Mouse (Mus musculus): Measurements from ENCODE around the gene Tmem238. TPM values are rescaled to one million over a fixed set of nuclear protein-coding genes. Genes with fewer than 3 reads are reported as not detected.
"Not testable (repeated sequence)": the region's sequence is repeated elsewhere in the genome, so short reads cannot be mapped to it uniquely, and the experiment has no call there.

Gene Tmem238
- polyA plus RNA-seq, 1 experiment from 2014 or later = 6.8 TPM

DNA sequence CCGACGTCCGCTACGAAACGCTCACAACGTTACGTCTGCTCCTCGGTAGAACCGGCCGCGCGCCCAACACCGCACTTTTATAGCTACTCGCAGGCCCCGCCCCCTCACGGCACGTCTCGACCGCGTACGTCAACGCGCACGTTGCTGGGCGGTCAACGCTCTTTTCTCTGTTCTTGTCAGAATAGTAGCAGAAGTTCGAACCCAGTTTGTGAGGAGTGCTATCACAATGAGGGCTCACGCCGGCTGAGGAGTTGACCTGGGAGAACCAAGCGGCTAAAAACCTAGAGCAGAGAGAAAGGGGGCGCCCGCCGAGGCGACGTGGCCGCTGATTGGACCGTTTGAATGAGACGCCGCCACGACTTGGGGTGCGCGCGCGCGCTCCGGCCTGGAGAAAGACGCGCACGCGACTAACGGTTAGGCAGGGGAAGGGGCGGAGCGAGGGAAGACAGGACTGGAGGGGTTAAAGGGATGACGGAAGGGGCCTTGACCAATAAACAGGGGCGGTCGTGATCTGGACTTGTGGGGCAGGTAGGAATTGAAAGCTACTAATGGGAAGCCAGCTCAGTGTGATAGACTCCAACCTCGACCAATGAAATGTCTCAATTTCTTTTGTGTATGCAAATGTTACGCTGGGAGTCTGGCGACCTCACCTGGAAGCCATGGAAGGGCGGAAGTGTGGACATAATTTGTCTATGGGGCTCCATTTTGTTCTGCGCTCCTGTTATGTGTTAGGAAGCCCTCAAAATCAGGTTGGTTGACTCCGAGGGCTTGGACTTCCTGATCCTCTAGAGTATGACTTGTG lies 23.0 kb upstream of the Tmem238 start, which contains the start of gene Ube2s:
TSS of gene Ube2s (minus strand) at position 288 of the 802 bp plus-strand sequence.
- Histone ChIP-seq H3K36me3 (peaks cover 21% of the 10 kb centered on the region), H3K27me3 (replicated peaks) (no peaks in the 10 kb centered on the region), H3K27ac (replicated peaks) (peak within 1 kb of the TSS; percentile 99), H3K4me2 (peak within 1 kb of the TSS; percentile 70), H3K9me3 (replicated peaks) (no peaks in the 10 kb centered on the region), H3K4me3 (replicated peaks) (peak within 1 kb of the TSS; percentile 71), H3K9ac (replicated peaks) (peak within 1 kb of the TSS; percentile 83), H3K4me1 (peaks cover 29% of the 10 kb centered on the region)
- WGBS = under 1% methylated on average over 62 of the region's 62 CpGs
- peak; percentile 99 for ATAC-seq (ENCODE audit: low FRiP score)

DNA sequence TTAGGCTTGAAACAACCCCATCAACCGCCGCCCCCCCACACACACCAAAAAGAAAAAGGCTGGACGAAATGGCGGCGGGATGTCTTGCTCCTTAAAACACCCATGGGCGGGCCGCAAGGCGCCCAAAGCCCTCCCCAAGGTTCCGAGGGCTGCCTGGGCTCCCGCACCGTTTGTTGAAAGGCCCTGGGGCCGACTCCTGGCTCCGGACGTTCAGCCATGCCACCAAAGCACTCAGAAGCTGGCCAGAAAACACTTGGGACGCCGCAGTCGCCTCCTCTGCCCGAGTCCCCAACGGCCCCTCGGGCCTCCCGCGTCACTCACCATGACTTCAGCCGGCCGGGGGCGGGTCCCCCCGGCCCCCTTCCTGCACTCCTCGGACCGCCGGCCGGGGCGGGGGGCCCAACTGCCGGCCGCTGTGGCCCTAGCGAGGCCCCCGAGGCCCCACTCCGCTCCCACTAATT lies 22.4 kb upstream of the Tmem238 start:
- Histone ChIP-seq H3K27me3 (replicated peaks) (no peaks in the 10 kb centered on the region), H3K9me3 (replicated peaks) (no peaks in the 10 kb centered on the region), H3K4me3 (replicated peaks) (peak overlapping the region; percentile 71), H3K4me1 (peaks cover 29% of the 10 kb centered on the region), H3K4me2 (peak overlapping the region; percentile 70), H3K9ac (replicated peaks) (peak overlapping the region; percentile 83), H3K27ac (replicated peaks) (peak overlapping the region; percentile 99), H3K36me3 (peaks cover 27% of the 10 kb centered on the region)
- 0% methylated on average over 28 of the region's 36 CpGs for WGBS
- ATAC-seq (ENCODE audit: low FRiP score) = 0 out of 2 replicates have a peak, but pooled peaks have one; percentile 0

DNA sequence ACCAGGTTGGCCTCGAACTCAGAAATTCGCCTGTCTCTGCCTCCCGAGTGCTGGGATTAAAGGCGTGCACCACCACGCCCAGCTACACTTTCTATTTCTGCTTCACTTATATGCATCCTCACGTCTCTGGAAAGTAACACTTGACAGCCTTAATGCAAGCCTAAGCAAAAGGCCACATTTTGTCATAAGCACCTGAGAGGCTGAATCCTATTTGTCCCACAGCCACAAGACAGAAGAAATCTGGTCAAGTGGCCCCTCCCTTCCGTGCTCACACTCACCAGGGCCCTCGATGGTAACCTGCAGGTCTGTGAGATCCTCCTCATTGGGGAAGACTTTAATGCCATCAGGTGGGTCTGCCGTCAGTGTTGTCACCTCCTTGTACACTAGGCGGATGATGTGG lies 21.7 kb upstream of the Tmem238 start:
- H3K36me3 ChIP-seq = peaks cover 29% of the 10 kb centered on the region
- H3K27ac ChIP-seq (replicated peaks); H3K9me3 ChIP-seq (replicated peaks); H3K27me3 ChIP-seq (replicated peaks); ATAC-seq (ENCODE audit: low FRiP score): not testable (repeated sequence)
- 37% methylated on average over 10 of the region's 10 CpGs for WGBS
- H3K4me1 ChIP-seq = peaks cover 29% of the 10 kb centered on the region
- H3K4me3 ChIP-seq (replicated peaks) = peak overlapping the region; percentile 71
- peak overlapping the region; percentile 70 for H3K4me2 ChIP-seq
- peak overlapping the region; percentile 83 for H3K9ac ChIP-seq (replicated peaks)

DNA sequence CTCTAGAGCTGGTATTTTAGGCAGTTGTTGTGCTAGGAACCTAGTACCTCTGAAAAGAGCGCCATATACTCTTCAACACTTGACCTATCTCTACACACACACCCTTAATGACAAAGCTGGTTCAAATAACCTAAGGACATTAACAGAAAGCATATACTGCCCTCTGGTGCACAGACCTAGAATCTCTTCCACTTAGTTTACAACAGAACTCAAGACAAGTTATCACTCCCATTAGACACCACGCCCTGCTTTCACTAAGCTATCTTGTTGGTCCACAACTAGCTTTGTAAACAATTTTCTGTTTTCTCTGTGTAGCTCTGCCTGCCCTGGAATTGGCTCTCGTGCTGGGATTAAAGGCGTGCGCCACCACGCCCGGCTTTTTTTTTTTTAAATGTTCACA lies 17.3 kb upstream of the Tmem238 start:
- 0 out of 2 replicates have a peak, but pooled peaks have one; percentile 32 for ATAC-seq (ENCODE audit: low FRiP score)
- Histone ChIP-seq H3K9me3 (replicated peaks) (no peaks in the 10 kb centered on the region), H3K4me1 (peaks cover 22% of the 10 kb centered on the region), H3K27me3 (replicated peaks) (no peaks in the 10 kb centered on the region), H3K9ac (replicated peaks) (no peak overlapping the region), H3K36me3 (peaks cover 46% of the 10 kb centered on the region), H3K27ac (replicated peaks) (no peak overlapping the region), H3K4me3 (replicated peaks) (no peak overlapping the region), H3K4me2 (no peak overlapping the region)
- 93% methylated on average over 7 of the region's 7 CpGs for whole genome bisulfite sequencing

DNA sequence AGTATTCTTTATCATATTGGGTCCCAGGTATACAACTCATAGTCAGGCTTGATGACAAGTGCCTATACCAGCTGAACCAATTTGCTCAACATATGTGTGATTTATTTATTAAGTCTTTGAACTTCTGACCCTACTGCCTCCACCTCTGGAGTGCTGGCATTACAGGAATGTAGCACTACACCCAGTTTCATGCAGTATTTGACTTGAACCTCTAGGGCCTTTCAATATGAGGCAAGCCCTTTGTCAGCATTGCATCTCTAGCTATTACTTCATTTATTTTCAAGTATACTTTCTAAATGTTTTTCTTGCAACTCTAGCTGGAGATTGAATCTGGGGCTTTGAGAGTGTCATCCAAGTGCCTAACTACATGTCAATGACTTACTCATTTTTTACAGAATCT lies 12.8 kb upstream of the Tmem238 start:
- H3K9me3 ChIP-seq (replicated peaks) = no peaks in the 10 kb centered on the region

DNA sequence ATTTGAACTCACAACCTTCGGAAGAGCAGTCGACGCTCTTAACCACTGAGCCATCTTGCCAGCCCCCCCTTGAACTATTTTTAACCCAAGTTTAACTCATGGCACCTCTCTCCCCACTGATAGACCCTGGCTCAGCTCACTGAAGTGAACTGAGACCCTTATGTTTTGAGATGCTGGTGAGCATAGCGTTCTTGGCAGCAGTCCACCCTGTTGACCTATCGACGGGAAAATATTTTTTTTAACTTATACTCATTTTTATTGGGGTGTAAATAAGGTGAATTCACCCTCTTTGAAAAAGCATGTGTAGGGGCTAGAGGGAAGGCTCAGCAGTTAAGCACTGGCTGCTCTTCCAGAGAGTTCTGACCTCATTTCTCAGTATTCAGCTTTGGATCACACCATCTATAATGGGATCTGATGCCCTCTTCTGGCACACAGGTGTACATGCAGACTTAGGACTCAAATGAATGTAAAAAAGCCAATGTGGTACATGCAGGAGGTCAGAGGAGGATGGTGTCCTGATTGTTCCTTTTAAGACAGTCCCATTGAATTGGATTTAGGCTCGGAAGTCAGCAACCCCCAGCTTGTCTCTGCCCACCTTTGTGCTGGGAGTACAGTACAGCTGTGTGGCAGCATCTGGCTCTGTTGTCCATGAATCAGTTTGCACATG lies 6.4 kb upstream of the Tmem238 start:
- Histone ChIP-seq H3K9ac (replicated peaks) (no peak overlapping the region), H3K4me2 (no peak overlapping the region), H3K27ac (replicated peaks) (peak overlapping the region; percentile 46; the same call in 1 of the 2 replicates), H3K9me3 (replicated peaks) (no peaks in the 10 kb centered on the region), H3K4me3 (replicated peaks) (no peak overlapping the region), H3K36me3 (peaks cover 41% of the 10 kb centered on the region), H3K4me1 (peaks cover 14% of the 10 kb centered on the region), H3K27me3 (replicated peaks) (no peaks in the 10 kb centered on the region)
- no peak for ATAC-seq (ENCODE audit: low FRiP score)
- 64% methylated on average over 7 of the region's 7 CpGs for WGBS

More for the DNA sequence above, 12.8 kb upstream of the Tmem238 start:
- no peak for ATAC-seq (ENCODE audit: low FRiP score)
- H3K27ac ChIP-seq (replicated peaks) = no peak overlapping the region
- no peaks in the 10 kb centered on the region for H3K4me1 ChIP-seq
- H3K9ac ChIP-seq (replicated peaks) = no peak overlapping the region
- H3K36me3 ChIP-seq = peaks cover 32% of the 10 kb centered on the region
- H3K4me3 ChIP-seq (replicated peaks) = no peak overlapping the region
- no peaks in the 10 kb centered on the region for H3K27me3 ChIP-seq (replicated peaks)
- H3K4me2 ChIP-seq = no peak overlapping the region

DNA sequence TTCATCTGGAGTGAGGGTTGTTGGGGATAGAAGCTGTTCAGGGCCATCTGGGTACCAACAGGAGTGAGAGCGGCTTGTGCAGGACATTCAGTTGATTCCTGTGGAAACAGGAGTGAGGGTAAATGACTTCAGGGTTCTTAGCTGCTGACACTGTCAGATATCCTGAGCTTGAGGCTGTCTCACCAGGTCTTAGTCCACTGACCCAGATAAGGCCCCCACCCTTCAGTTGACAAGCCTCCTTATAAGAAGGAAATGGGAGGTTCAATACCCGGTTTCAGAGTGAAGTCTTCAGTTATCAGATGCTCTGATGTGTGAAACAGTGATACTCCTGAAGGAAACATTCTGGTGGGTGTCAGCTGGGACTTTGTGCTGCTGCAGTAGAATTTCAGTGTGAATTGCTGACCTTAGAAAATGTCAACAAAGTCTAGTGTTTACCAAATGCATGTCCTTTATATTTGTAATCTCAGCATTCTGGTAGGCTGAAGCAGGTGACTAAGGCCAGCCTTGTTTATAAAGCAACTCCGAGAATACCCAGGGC lies 5.2 kb upstream of the Tmem238 start:
- H3K4me2 ChIP-seq = peak overlapping the region; percentile 71; the same call in 1 of the 2 replicates
- no peak for ATAC-seq (ENCODE audit: low FRiP score)
- H3K4me1 ChIP-seq = peaks cover 16% of the 10 kb centered on the region
- peaks cover 41% of the 10 kb centered on the region for H3K36me3 ChIP-seq
- no peak overlapping the region for H3K27ac ChIP-seq (replicated peaks)
- H3K4me3 ChIP-seq (replicated peaks) = peak overlapping the region; percentile 88; the same call in 1 of the 2 replicates
- H3K27me3 ChIP-seq (replicated peaks) = peaks cover 4% of the 10 kb centered on the region; the same call in 1 of the 2 replicates
- WGBS = 89% methylated on average over 3 of the region's 3 CpGs
- H3K9me3 ChIP-seq (replicated peaks) = no peaks in the 10 kb centered on the region
- no peak overlapping the region; the same call in 1 of the 2 replicates for H3K9ac ChIP-seq (replicated peaks)

DNA sequence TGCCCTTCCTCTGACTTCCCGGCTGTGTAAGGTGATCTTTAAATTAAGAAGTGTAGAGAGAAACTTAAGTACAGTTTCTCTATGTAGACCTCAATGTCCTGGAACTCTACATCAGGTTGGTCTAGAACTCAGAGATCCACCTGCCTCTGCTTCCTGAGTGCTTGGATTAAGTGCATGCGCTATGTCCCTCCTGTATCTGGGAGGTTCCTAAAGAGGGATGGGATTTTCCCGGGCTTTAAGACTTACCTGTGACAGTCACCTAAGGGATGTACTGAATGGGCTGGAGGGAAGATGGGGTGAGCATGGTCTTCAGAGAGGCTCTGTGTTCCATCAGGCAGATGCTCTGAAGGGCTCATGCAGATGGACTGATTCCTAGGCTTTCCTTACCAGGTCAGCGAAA lies 4.2 kb upstream of the Tmem238 start:
- peak overlapping the region; percentile 88 for H3K4me3 ChIP-seq (replicated peaks)
- no peaks in the 10 kb centered on the region for H3K9me3 ChIP-seq (replicated peaks)
- WGBS = 39% methylated on average over 4 of the region's 4 CpGs
- peak overlapping the region; percentile 95 for H3K9ac ChIP-seq (replicated peaks)
- no peak for ATAC-seq (ENCODE audit: low FRiP score)
- H3K36me3 ChIP-seq = peaks cover 41% of the 10 kb centered on the region
- peaks cover 24% of the 10 kb centered on the region for H3K4me1 ChIP-seq
- H3K27me3 ChIP-seq (replicated peaks) = peaks cover 4% of the 10 kb centered on the region; the same call in 1 of the 2 replicates
- H3K4me2 ChIP-seq = peak overlapping the region; percentile 71
- H3K27ac ChIP-seq (replicated peaks) = peak overlapping the region; percentile 90

DNA sequence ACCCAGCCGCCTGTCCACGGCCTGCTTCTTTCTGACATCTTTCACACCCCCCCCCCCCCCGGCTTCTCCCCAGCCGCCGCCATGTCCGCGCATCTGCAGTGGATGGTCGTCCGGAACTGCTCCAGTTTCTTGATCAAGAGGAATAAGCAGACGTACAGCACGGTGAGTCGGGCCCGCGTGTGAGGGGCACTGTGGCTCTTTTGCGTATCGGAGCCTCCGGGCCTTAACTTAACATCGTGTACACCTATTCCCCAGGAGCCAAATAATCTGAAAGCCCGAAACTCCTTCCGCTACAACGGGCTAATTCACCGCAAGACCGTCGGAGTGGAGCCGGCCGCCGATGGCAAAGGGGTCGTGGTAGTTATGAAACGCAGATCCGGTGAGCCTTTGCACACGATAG lies 3.8 kb upstream of the Tmem238 start:
- peak overlapping the region; percentile 71 for H3K4me2 ChIP-seq
- H3K9me3 ChIP-seq (replicated peaks); H3K27me3 ChIP-seq (replicated peaks): not testable (repeated sequence)
- peaks cover 29% of the 10 kb centered on the region for H3K4me1 ChIP-seq
- H3K4me3 ChIP-seq (replicated peaks) = peak overlapping the region; percentile 88
- H3K9ac ChIP-seq (replicated peaks) = peak overlapping the region; percentile 95
- peak; percentile 23 for ATAC-seq (ENCODE audit: low FRiP score)
- peaks cover 38% of the 10 kb centered on the region for H3K36me3 ChIP-seq
- WGBS = under 1% methylated on average over 30 of the region's 31 CpGs
- peak overlapping the region; percentile 90 for H3K27ac ChIP-seq (replicated peaks)

DNA sequence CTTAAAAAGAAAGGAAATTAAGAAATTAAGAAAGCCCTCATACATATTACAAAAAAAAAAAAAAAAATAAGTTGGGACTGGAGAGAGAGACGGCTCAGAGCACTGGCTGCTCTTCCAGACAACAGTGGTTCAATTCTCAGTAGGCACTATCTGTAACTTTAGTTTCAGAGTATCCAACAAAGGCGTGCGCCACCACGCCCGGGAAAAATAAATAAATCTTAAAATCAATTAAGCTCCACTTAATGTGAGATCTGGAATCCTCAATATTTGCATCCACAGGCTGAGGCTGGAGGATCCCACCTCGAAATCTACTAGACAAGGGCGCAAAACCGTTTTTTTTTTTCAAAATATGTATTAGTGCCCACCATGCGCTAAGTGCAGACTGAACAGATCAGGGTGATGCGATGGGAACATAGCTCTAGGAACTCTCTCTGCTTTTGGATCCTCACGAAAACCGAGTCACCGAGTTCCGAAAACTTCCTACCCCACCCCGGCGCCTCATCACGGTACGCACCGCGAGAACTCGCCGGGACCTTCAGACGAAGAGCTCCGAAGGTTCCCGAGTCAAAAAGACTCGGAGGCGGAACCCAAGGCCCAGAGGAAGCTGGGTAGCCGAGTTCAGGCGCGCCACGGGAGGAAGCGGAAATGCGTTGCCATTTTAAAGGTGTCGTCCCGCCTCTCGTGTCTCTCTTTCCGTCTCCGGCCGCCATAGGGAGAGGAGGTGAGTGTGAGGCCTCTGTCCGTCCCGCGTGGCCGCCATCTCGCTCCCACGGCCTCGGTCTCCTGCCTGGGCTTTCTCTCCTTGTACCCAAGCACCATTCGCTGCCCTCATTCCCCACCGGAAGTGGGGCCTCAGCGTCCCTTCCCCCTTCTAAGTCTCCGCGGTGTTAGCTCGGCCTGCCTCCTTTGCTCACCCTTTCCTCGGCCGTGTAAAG lies 3.1 kb upstream of the Tmem238 start, which contains the start of gene Rpl28:
TSS of gene Rpl28 (plus strand) at position 597 of the 935 bp plus-strand sequence.
- H3K4me2 ChIP-seq = peak within 1 kb of the TSS; percentile 71
- peak within 1 kb of the TSS; percentile 88 for H3K4me3 ChIP-seq (replicated peaks)
- peaks cover 30% of the 10 kb centered on the region for H3K4me1 ChIP-seq
- peaks cover 34% of the 10 kb centered on the region for H3K36me3 ChIP-seq
- WGBS = 1% methylated on average over 54 of the region's 54 CpGs
- no peaks in the 10 kb centered on the region for H3K9me3 ChIP-seq (replicated peaks)
- H3K9ac ChIP-seq (replicated peaks) = peak within 1 kb of the TSS; percentile 95
- H3K27ac ChIP-seq (replicated peaks) = peak within 1 kb of the TSS; percentile 90
- peak; percentile 93 for ATAC-seq (ENCODE audit: low FRiP score)
- peaks cover 6% of the 10 kb centered on the region; the same call in 1 of the 2 replicates for H3K27me3 ChIP-seq (replicated peaks)
